Mouse (Mus musculus) ES-Bruce4 (cell line): ENCODE results near the gene Psmd10. TPM values are rescaled to one million over a fixed set of nuclear protein-coding genes. Genes with fewer than 3 reads are reported as not detected.

Experiments used
- H3K27ac ChIP-seq: 2 replicates; pipeline ENCODE4 v1.5.1; 2012; ENCODE audit warnings: low read length, inconsistent platforms; ENCODE audit not compliant: insufficient read depth
- H3K27me3 ChIP-seq: 2 replicates; pipeline ENCODE4 v1.6.1; 2012; ENCODE audit warnings: mild to moderate bottlenecking, low read length, inconsistent platforms; ENCODE audit not compliant: control insufficient read depth, poor library complexity, insufficient read depth, severe bottlenecking
- H3K36me3 ChIP-seq: 2 replicates; pipeline ENCODE4 v1.6.1; 2012; ENCODE audit warnings: inconsistent platforms, mild to moderate bottlenecking, low read length, moderate library complexity; ENCODE audit not compliant: control insufficient read depth, poor library complexity, insufficient read depth, severe bottlenecking
- H3K4me1 ChIP-seq: one replicate; pipeline ENCODE4 v1.8.1; 2011; ENCODE audit warnings: low read length; ENCODE audit not compliant: control insufficient read depth, insufficient read depth
- H3K4me3 ChIP-seq: 2 replicates; pipeline ENCODE4 v1.5.1; 2011; ENCODE audit warnings: low read depth, mild to moderate bottlenecking, low read length
- H3K9ac ChIP-seq: 2 replicates; pipeline ENCODE4 v1.6.1; 2012; ENCODE audit warnings: low read depth, mild to moderate bottlenecking, inconsistent platforms; ENCODE audit not compliant: poor library complexity, severe bottlenecking
- H3K9me3 ChIP-seq: replicated peaks from 2 replicates; pipeline ENCODE4 v1.6.1; 2012; ENCODE audit warnings: mild to moderate bottlenecking, low read length, inconsistent platforms; ENCODE audit not compliant: control insufficient read depth, poor library complexity, insufficient read depth, severe bottlenecking
- CTCF ChIP-seq: IDR thresholded peaks from one replicate; pipeline ENCODE4 v1.8.1; 2011; ENCODE audit warnings: low read depth, low read length
- EP300 ChIP-seq: IDR thresholded peaks from 2 replicates; pipeline ENCODE4 v1.6.1; 2011; ENCODE audit warnings: low read depth, low read length; ENCODE audit not compliant: insufficient read depth
- POLR2A ChIP-seq: IDR thresholded peaks from one replicate; pipeline ENCODE4 v1.8.1; 2011; ENCODE audit warnings: low read length; ENCODE audit not compliant: insufficient read depth
- polyA plus RNA-seq: library from polyadenylated mRNA; stranded (reverse); fragments of >200 nt; gene quantifications from 2 replicates; pipeline ENCODE4 v1.2.4, GENCODE M21; 2011; ENCODE audit warnings: low read depth; ENCODE audit not compliant: missing spikeins, insufficient read depth, insufficient read length

The Psmd10 gene
- polyA plus RNA-seq, 1 experiment: 27.6 TPM

DNA sequence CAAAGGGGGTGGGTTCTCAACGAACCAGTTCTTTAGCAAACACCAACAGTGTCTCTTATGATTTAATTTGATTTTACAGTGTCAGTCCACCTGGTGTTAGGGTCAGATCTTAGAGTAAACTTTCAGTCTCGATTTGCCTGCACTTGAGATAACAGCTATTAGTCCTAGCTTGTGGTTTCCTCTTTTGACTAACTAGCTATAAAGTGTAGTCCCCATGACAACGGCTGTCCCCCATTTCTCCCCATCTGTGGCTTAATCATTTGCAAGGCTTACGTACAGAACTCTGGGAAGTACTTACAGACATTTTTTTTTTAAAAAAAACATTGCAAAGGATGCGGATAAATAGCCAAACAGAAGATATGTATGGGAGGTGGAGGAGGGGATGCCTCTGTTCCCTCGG, 28.3 kb upstream of the Psmd10 start:
- Histone ChIP-seq H3K9ac (no peak overlapping the region), H3K36me3 (no peaks in the 10 kb centered on the region), H3K4me3 (no peak overlapping the region), H3K4me1 (no peaks in the 10 kb centered on the region), H3K9me3 (no peaks in the 10 kb centered on the region), H3K27me3 (no peaks in the 10 kb centered on the region), H3K27ac (no peak overlapping the region)
- TF ChIP-seq POLR2A (no peak), EP300 (no peak), CTCF (no peak)

DNA sequence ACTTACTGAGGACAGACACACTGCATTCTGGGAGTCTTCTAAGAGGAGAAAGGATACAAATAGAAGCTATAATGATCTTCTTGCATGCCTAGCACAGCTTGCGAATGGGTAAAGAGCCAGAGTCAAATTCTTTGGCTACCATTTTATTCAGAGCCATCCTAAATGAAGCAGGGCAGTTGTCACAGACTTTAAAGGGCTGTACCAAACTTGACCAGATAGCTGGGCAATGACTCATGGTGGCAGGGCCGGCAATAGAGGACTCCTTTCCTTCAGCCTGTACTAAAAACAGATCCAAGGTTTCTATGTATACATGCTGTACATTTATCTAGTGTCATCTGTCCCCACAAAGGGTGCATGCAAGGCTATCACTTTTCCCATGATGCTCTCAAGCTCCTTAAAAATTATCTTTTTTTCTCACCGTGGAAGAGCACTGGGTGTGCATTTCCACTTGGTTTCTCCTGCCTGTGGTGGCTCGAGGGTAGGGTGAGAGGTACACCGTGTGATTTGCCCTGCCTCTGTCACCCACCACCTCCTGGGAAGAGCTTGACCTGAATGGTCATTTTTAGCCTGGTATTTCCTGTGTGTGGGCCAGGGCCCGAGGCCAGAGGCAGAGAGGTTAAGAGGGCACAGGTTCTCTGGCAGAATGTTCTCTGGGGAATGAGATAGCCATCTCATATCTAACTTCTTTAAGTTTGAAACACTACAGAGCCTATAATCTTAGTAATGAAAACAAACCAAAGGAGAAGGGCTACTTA, 26.9 kb upstream of the Psmd10 start:
- H3K27ac ChIP-seq: no peak overlapping the region
- no peak overlapping the region for H3K4me3 ChIP-seq
- TF ChIP-seq EP300 (no peak), POLR2A (no peak), CTCF (no peak)
- H3K9ac ChIP-seq: no peak overlapping the region
- H3K36me3 ChIP-seq: no peaks in the 10 kb centered on the region
- H3K9me3 ChIP-seq: no peaks in the 10 kb centered on the region
- H3K4me1 ChIP-seq: no peaks in the 10 kb centered on the region
- no peaks in the 10 kb centered on the region for H3K27me3 ChIP-seq

DNA sequence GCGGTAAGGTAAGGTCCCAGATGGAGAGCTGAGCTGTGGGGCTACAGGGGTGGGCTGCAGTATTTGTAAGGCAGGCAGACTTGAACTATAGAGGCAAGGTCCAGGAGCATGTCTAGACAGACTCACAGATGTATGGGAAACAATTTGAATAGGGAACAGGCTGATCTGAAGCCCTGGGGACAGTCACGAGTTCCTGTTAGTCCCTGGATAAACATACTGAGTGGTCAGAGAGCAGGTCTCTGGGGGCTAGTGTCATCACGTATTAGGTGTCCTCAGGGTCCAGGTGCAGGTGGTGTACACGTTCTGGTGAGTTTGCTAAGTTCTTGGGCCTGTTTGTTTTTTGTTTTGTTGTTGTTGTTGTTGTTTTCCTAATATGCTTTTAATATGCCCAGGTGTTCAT, 23.6 kb upstream of the Psmd10 start:
- TF ChIP-seq POLR2A: no peak
- no peak for TF ChIP-seq CTCF
- no peak for TF ChIP-seq EP300
- no peak overlapping the region for H3K9ac ChIP-seq
- no peaks in the 10 kb centered on the region for H3K27me3 ChIP-seq
- no peaks in the 10 kb centered on the region for H3K9me3 ChIP-seq
- no peaks in the 10 kb centered on the region for H3K36me3 ChIP-seq
- no peaks in the 10 kb centered on the region for H3K4me1 ChIP-seq
- H3K4me3 ChIP-seq: no peak overlapping the region
- H3K27ac ChIP-seq: no peak overlapping the region

DNA sequence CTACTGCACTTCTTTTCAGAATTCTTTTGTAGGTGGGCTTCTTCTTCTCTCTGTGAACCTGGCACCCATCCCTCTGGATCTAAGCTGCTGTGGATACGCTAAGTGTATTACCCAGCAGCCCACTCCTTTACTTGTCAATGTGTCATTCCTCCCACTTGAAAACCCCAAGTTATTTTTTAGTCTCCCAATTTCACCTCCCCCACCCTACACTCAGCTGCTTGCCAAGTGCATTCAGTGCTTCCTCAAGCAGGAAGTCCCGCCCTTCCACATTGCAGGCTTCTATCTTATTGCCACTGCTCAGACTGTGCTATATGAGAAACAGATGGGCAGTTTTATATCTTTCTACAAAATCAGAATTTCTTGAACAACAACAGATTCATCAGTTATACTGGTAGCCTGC, 23.0 kb upstream of the Psmd10 start:
- Histone ChIP-seq H3K27me3 (no peaks in the 10 kb centered on the region), H3K36me3 (no peaks in the 10 kb centered on the region), H3K9ac (no peak overlapping the region), H3K9me3 (no peaks in the 10 kb centered on the region), H3K4me1 (no peaks in the 10 kb centered on the region), H3K27ac (no peak overlapping the region), H3K4me3 (no peak overlapping the region)
- TF ChIP-seq POLR2A: no peak
- TF ChIP-seq EP300: no peak
- no peak for TF ChIP-seq CTCF

DNA sequence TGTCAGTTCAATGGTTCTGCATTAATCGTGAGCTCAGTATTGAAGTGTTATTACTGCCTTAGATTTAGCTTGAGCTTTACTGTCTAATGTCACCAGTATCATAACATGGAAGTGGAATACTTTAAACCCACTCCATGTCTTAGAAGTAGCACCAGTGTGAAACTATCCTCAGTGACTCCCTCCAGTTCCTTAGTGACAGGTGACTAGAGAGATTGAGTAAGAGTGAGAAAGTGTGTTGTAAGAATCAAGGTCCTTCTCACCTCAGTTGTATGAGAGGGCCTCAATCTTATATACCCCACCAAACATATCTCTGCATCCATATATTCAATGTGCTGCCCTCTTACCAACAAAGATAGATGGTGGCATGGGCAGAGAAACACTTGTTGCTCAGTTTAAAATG, 22.4 kb upstream of the Psmd10 start:
- Histone ChIP-seq H3K4me1 (no peaks in the 10 kb centered on the region), H3K27ac (no peak overlapping the region), H3K36me3 (no peaks in the 10 kb centered on the region), H3K9me3 (no peaks in the 10 kb centered on the region), H3K9ac (no peak overlapping the region), H3K27me3 (no peaks in the 10 kb centered on the region), H3K4me3 (no peak overlapping the region)
- TF ChIP-seq POLR2A (no peak), EP300 (no peak), CTCF (no peak)

DNA sequence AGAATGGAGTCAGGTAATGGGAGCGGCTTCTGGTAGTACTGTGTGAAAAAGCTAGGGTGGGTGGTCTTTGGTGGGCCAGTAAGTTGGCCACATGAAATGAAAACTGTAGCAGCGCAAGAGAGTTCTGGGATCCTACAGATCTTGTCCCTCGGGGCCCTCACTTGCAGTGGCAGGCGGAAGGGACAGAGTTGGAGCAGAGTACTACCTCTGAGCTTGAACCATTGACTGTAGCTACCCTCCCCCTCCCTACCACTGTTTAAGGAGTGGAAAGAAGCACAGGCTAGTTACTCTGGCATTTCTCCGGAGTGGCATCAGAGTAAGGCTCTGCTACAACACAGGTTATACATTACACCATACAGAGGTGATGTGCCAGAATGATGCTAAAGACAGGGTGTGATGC, 431 bp upstream of the Psmd10 start:
- peak overlapping the region; percentile 66 for H3K4me3 ChIP-seq
- no peak overlapping the region for H3K9ac ChIP-seq
- no peaks in the 10 kb centered on the region for H3K9me3 ChIP-seq
- H3K27ac ChIP-seq: no peak overlapping the region
- no peaks in the 10 kb centered on the region for H3K27me3 ChIP-seq
- H3K4me1 ChIP-seq: no peaks in the 10 kb centered on the region
- H3K36me3 ChIP-seq: no peaks in the 10 kb centered on the region; the same call in 1 of the 2 replicates
- TF ChIP-seq EP300: no peak
- TF ChIP-seq POLR2A: no peak
- TF ChIP-seq CTCF: no peak
